Mouse (Mus musculus) left cerebral cortex, adult 9 months (tissue): ENCODE results near the gene Ttll8.

Source experiments
- DNase-seq, 2 experiments: peaks; one replicate each; pipeline ENCODE4 v3.0.0; 2022; ENCODE audit warnings: low spot score in 2 of 2

Gene Ttll8

DNA sequence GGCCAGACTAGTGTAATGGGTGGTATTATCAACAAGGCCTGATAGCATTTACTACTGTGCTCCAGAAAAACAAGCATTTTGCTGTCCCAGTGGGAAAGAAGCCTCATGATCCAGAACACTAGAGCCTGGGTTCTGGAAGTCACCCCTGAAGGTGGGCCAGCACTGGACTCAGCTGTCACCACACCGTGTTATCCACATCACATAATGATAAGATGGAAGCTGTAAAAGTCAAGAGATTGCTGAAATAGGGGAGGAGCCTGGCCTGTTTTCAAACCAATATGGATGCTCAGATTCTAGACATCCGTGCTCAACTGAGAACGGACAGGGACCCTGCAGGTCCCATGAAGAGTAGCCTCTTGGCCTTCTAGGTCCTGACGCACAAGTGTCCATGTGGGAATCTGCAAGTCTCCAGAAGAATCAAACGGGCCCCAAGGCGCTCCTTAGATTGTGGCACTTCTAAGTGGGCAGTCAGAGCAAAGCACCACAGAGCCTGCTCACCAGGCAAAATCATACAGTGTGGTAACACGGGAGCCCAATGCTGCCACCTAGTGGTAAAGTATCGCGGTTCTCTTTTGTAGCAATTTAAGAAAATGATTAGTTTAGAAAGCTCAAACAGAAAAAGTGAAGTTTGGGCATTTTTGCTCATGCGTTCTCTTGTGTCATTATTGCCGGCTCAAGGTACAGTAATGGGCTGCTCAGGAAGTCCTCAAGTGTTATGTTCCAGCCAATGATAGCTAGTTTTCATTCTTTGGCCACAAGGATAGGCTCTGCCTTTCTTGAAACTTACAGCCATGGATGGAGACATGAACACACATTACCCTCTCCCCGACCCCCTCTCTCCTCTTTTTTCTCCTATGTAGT lies 32.9 kb downstream of the Ttll8 start:
- DNase-seq, result peak in 1 of 2 experiments; percentile 83

DNA sequence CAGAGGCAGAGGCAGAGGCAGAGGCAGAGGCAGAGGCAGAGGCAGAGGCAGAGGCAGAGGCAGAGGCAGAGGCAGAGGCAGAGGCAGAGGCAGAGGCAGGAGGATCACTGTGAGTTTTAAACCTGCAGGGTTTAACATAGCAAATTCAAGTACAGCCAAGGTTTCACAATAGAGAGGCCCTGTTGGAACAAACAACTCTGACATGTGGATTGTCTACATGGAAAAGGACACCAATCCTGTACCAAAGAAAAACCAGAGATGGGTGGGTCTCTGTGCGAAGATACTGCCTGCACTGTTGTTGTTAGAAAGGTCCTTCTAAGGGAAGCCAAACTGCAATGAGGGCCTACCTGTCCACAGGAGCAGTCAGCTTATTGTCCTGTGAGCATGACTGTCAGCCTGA lies 34.2 kb downstream of the Ttll8 start:
- DNase-seq, result no peak

- no peak for DNase-seq
Measured at GRCm38 (mm10) chr15:88919328-88919727, 34.9 kb downstream of the Ttll8 start.

GRCm38 (mm10) chr15:88917126-88917525 lies 37.1 kb downstream of the Ttll8 start:
- DNase-seq, result no peak

DNA sequence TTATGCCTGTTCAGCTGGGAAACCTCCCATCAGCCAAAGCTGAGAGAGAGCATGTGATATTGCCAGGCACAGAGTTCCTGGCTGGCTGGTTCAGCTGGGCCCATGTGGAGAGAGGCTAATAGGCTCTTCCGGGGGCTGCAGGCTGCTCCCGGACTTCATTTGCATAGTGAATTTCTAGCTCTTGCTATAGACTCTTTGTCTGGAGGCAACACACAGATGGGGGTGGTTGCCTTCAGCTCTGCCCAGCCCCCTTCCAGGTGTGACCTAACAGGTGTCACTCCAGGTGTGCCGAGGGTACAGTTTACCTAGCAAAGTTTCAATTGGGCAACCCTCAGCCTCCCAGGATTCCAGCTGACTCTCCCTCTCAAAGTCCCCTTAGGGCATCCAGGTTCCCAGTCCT lies 37.9 kb downstream of the Ttll8 start:
- no peak for DNase-seq

- DNase-seq, result no peak
Measured at GRCm38 (mm10) chr15:88915046-88915445, 39.2 kb downstream of the Ttll8 start.

DNA sequence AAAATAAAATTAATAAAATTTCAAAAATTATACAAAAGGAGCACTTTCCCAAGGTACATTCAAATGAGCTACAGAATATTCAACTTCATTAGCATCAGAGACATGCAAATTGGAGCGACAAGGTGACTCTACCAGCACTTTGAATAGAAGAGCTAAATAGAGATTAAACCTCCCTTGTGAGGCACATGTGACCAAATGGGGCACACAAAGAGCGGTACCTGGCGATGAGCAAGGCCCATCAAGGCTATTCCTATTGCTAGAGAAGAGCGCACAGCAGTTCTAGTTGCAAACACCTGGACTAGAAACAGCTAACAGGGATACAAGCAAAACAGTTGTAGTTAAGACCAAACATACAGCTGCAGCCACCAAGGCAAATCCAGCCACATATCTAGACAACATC lies 47.9 kb downstream of the Ttll8 start:
- DNase-seq, result no peak

DNA sequence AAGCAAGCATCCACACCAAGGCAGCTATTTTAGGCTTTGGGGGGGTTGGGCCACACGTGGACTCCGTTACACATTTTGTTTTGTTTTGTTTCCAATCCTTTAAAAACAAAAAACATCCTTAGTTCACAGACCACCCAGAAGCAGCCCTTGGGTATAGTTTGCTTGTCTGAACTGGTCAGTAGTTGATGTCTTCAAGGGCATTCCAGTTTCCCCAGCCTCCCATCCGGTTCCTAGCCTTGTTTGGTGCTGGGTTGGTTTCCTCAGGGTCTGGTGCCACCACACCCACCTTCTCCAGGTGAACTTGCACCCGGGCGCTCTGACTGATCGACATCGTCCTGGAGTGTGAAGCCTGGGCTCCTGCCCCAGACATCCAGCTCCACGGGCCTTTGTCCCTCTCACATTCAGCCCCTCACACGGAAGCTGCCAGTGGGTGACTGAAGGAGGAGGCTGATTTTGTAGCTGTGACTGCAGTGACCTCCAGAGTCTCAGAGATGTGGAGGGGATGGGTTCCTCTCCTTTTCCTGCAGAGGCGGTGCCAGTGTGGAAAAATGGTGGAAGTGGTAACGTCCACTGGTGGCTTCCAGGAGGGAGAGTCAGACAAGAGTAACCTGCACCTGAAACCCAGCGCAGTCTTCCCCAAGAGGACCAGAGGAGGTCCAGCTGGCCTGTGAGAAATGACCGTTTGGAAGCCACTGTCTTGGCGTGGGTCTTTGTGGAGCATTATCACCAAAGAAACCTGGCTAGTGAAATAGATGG lies 50.0 kb downstream of the Ttll8 start:
- no peak for DNase-seq

- DNase-seq, result no peak
Measured at GRCm38 (mm10) chr15:88903086-88903485, 51.1 kb downstream of the Ttll8 start.

- no peak for DNase-seq
Measured at GRCm38 (mm10) chr15:88902200-88902875, 51.9 kb downstream of the Ttll8 start.

DNA sequence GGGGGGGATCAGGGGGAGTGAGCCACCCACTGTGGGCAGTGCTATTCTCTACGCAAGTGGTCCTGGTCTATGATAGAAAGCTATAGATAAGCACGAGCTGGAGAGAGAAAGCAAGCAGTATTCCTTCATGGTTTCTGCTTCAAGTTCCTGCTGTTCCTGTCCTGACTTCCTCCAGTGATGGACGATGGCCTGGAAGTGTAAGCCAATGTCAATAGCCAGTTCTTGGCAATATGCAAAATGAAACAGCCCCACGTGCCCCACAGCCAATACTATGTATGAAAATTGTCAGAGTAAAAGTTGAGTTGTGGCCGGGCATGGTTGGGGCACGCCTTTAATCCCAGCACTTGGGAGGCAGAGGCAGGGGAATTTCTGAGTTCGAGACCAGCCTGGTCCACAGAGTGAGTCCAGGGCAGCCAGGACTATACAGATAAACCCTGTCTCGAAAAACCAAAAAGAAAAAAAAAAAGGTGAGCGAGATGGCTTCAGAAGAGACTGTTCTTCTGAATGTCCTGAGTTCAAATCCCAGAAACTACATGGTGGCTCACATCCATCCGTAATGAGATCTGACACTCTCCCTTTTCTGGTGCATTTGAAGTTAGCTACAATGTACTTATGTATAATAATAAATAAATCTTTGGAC lies 57.8 kb downstream of the Ttll8 start:
- DNase-seq, result no peak

GRCm38 (mm10) chr15:88895891-88896290 lies 58.3 kb downstream of the Ttll8 start:
- DNase-seq, result no peak

- DNase-seq, result no peak
Measured at GRCm38 (mm10) chr15:88895119-88895518, 59.1 kb downstream of the Ttll8 start.

DNA sequence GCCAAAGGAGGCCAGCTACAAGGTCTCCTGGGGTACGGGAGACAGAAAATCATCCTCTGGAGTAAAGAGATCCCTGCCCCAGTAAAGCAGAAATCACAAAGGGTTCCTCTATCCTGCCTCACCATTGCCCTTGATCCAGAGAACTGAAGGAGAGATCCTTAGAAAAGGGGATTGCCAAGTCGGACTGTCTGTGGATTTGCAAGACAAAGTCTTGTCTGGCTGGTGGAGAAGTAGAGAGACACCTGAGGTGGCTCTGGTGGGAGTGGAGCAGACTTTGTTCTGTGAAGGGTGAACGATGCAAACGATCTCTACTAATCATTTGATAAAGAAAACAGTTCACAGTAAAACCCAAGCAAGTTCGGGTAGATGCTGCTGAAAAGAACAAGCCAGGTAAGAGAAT lies 61.3 kb downstream of the Ttll8 start:
- DNase-seq, result no peak

DNA sequence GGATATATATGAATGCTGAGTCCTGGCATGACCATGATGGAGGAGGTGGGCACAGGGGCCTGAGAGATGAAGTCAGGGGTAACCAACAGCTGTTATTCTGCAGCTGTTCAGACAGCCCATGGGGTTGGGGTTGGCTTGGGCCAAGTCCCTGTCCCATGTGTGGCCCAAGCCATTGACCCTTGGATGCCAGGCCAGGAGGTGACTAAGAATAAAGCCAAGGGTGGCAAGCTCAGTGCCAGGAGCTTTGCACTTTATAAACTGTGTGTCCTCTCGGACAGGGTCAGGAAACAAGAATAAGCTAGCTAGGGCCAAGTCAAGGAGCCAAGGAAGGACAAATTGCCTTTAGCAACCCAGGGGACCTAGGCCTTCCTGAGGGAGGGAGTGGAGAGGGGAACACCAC lies 62.0 kb downstream of the Ttll8 start:
- DNase-seq, result no peak

- DNase-seq, result no peak
Measured at GRCm38 (mm10) chr15:88891676-88892040, 62.6 kb downstream of the Ttll8 start.

GRCm38 (mm10) chr15:88890751-88891675 lies 63.2 kb downstream of the Ttll8 start:
- peak in 1 of 2 experiments; percentile 80 for DNase-seq

- no peak for DNase-seq
Measured at GRCm38 (mm10) chr15:88889994-88890393, 64.2 kb downstream of the Ttll8 start.

DNA sequence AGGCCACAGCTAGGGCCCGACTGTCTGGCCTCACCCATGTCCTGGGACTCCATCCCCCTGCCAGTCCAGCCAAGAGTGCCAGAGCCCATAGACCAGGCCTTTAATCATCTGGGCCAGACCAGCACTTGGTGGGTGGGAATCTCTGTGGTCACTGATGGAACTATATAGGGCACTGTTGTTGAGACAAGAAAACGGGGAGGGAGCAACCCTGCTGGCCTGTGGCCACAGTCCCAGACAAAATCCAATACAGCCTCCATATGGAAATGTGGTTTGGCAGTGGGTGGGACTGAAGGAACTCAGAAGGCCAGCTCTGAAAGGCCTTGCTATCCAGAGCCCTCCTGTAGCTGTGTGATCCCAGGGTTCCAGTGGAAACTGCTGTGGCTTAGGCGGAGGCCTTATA lies 65.2 kb downstream of the Ttll8 start:
- DNase-seq, result no peak

DNA sequence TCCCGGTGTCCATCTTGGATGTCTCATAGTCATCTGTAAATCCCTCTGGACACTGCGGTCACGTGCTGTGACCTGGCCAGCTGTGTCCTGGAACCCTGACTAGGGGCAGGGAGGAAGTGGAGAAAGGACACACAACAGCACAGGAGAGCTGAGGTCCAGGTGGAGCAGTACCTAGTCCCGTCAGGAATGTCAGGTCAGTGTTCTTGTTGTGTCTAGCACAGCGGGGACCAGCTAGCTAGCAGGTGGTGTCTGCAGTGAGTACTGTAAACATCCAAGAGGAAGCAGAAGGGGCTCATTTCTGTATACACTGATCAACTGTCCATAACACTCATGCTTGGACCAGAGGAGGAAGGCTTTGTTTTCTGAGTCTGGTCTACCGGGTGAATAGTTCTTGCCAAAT lies 68.8 kb downstream of the Ttll8 start:
- no peak for DNase-seq

DNA sequence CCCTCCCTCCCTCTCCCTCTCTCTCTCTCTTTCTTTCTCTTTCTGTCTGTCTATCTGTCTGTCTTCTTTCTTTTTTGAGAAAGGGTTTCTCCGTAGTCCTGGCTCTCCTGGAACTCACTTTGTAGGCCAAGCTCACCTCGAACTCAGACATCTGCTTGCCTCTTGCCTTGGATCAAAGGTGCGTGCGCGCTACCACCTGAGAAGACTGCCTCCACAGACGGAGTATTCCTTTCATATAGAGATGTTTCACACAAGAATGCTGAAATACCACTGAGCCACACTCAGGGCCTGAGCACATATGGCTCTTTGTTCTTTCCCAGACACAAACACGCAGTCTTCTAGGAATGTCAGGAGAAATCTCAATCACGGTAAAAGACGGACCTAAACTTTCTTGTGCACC lies 70.9 kb downstream of the Ttll8 start:
- DNase-seq, result no peak
